In the genomic region with DNA sequence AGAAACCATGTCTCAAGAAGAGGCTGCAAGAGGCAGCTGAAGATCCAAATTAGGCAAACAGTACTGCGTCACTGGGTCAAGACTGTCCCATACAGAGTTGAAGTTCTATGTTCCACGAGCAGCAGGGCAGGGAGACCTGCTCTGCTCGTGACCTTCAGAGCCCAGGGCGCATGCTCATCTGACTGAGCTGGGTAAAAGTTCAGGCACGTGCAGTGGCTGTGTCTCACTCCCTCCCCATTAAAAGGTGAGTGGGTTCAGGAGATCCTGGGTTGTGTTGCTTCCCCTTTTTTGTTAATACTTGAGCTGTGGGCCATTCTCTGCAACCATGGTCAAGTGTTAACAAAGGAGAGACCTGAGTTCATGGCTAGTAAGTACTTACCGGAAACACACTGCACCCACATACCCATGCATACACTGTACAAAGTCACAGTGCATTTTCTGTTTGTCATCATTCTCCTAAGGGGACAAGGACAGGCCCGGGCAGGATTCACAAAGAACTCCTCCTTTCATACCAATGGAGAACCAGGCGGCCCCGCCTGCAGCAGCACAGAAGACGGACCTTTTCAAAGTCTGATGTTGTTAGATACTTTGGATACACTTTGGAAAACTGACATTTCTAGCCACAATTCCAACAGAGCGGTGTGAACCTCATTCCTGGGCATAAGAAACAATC, we compare ENCODE assay signal across 14 mouse cellular contexts. TPM values are rescaled to one million over a fixed set of nuclear protein-coding genes. Genes with fewer than 3 reads are reported as not detected.
A peak's percentile ranks its signal among the peaks of the same experiment; 100 is the strongest.
DNase-seq lines count a peak whose midpoint lies in the region; ATAC-seq lines count a peak whose summit lies in the region.
"Had no signal": no experiment of that assay in that cellular context is flagged by ENCODE, and none has a peak within 500 bp of the region (broad histone marks: within the 10 kb centered on the region; RNA-seq: fewer than 3 reads in every experiment).

No protein-coding gene starts in this region.

- no peak overlapping the region for H3K9ac ChIP-seq in embryonic facial prominence, embryonic 12.5 days
- no peak overlapping the region for H3K9ac ChIP-seq in kidney, embryonic 15.5 days
- H3K9ac ChIP-seq: forebrain, embryonic 13.5 days; hindbrain, embryonic 15.5 days; liver, embryonic 14.5 days had no signal

- no peak for DNase-seq in embryonic facial prominence, embryonic 10.5 days (ENCODE audit: low spot score)
- DNase-seq in kidney, adult 18-20 months, result peak; percentile 64
- DNase-seq in kidney, postnatal 4 days, result peak; percentile 40 to 60
- DNase-seq in embryo, embryonic 10.5 days (ENCODE audit: low spot score), result no peak
- DNase-seq: right cerebral cortex, postnatal 14 days; thymus, postnatal 14 days had no signal

- H3K9me3 ChIP-seq in embryonic facial prominence, embryonic 12.5 days, result no peaks in the 10 kb centered on the region
- no peaks in the 10 kb centered on the region for H3K9me3 ChIP-seq in embryonic facial prominence, embryonic 10.5 days
- no peaks in the 10 kb centered on the region for H3K9me3 ChIP-seq in kidney, embryonic 15.5 days (replicated peaks)
- H3K9me3 ChIP-seq: forebrain, embryonic 13.5 days; hindbrain, embryonic 15.5 days had no signal

- 78% methylated on average over 11 of the region's 11 CpGs for WGBS in embryonic facial prominence, embryonic 12.5 days
- 81% methylated on average over 11 of the region's 11 CpGs for WGBS in embryonic facial prominence, embryonic 10.5 days
- WGBS in kidney, embryonic 15.5 days, result 74% methylated on average over 11 of the region's 11 CpGs

- no peak overlapping the region for H3K4me3 ChIP-seq in embryonic facial prominence, embryonic 12.5 days
- H3K4me3 ChIP-seq in embryonic facial prominence, embryonic 10.5 days, result no peak overlapping the region
- H3K4me3 ChIP-seq in kidney, embryonic 15.5 days (replicated peaks), result no peak overlapping the region
- H3K4me3 ChIP-seq: forebrain, embryonic 13.5 days; hindbrain, embryonic 15.5 days had no signal

- H3K36me3 ChIP-seq in embryonic facial prominence, embryonic 12.5 days, result no peaks in the 10 kb centered on the region
- no peaks in the 10 kb centered on the region for H3K36me3 ChIP-seq in embryonic facial prominence, embryonic 10.5 days (replicated peaks)
- no peaks in the 10 kb centered on the region for H3K36me3 ChIP-seq in kidney, embryonic 15.5 days
- H3K36me3 ChIP-seq: hindbrain, embryonic 15.5 days had no signal

- no peak overlapping the region for H3K4me2 ChIP-seq in embryonic facial prominence, embryonic 12.5 days (replicated peaks)
- no peak overlapping the region for H3K4me2 ChIP-seq in kidney, embryonic 15.5 days
- H3K4me2 ChIP-seq: forebrain, embryonic 13.5 days; hindbrain, embryonic 15.5 days had no signal

- H3K27ac ChIP-seq in embryonic facial prominence, embryonic 12.5 days, result no peak overlapping the region
- no peak overlapping the region for H3K27ac ChIP-seq in embryonic facial prominence, embryonic 10.5 days (replicated peaks)
- no peak overlapping the region for H3K27ac ChIP-seq in kidney, embryonic 15.5 days
- H3K27ac ChIP-seq: forebrain, embryonic 13.5 days; hindbrain, embryonic 15.5 days; liver, embryonic 14.5 days had no signal

- ATAC-seq in embryonic facial prominence, embryonic 12.5 days (ENCODE audit: insufficient number of reproducible peaks, insufficient read depth, low FRiP score, low TSS enrichment), result 0 out of 2 replicates have a peak, but pooled peaks have one; percentile 44
- ATAC-seq in kidney, embryonic 15.5 days (replicated peaks; ENCODE audit: low FRiP score), result no peak
- ATAC-seq in granulocyte monocyte progenitor cell, adult 5-6 weeks (replicated peaks; ENCODE audit: poor library complexity, severe bottlenecking), result peak; percentile 43
- no peak for ATAC-seq in monocyte, adult 5-6 weeks (replicated peaks; ENCODE audit: insufficient number of reproducible peaks, low FRiP score, low TSS enrichment, poor library complexity, severe bottlenecking)
- ATAC-seq: forebrain, embryonic 13.5 days; midbrain, embryonic 16.5 days had no signal

- H3K27me3 ChIP-seq in embryonic facial prominence, embryonic 12.5 days, result no peaks in the 10 kb centered on the region
- no peaks in the 10 kb centered on the region for H3K27me3 ChIP-seq in embryonic facial prominence, embryonic 10.5 days (replicated peaks; ENCODE audit: low read depth, poor library complexity, severe bottlenecking)
- no peaks in the 10 kb centered on the region for H3K27me3 ChIP-seq in kidney, embryonic 15.5 days
- H3K27me3 ChIP-seq: forebrain, embryonic 13.5 days; hindbrain, embryonic 15.5 days had no signal

- peaks cover 19% of the 10 kb centered on the region for H3K4me1 ChIP-seq in embryonic facial prominence, embryonic 12.5 days
- peaks cover 27% of the 10 kb centered on the region for H3K4me1 ChIP-seq in embryonic facial prominence, embryonic 10.5 days
- H3K4me1 ChIP-seq in kidney, embryonic 15.5 days, result peaks cover 35% of the 10 kb centered on the region

RNA-seq across cellular contexts. Expression of gene Zfp704, which starts 10.0 kb away (rescaled TPM):
- 8.8 and 9.3 TPM in 2 replicates for polyA plus RNA-seq in embryonic facial prominence, embryonic 12.5 days (2016; fragmentation: Nextera tagmentation; extraction: Ambion mirVana)
- 7.4 and 7.7 TPM in 2 replicates for polyA plus RNA-seq in embryonic facial prominence, embryonic 10.5 days (2016; fragmentation: Nextera tagmentation; extraction: Ambion mirVana)
- 11.0 and 12.1 TPM in 2 replicates for polyA plus RNA-seq in kidney, embryonic 15.5 days (2015; fragmentation: Nextera tagmentation; extraction: Ambion mirVana)
- total RNA-seq in granulocyte monocyte progenitor cell, adult 5-6 weeks (2014; fragmentation: Nextera tagmentation), result 22.9 and 25.3 TPM in 2 replicates
- total RNA-seq in granulocyte monocyte progenitor cell, adult 5-6 weeks (2017), result 15.6 and 15.7 TPM in 2 replicates
- total RNA-seq in monocyte, adult 5-6 weeks (2017), result 0.78 to 2.9 TPM (median 2.5 TPM) in 3 replicates

Comparison
In these comparisons a context has a peak if more than half of its experiments do, and no peak if none do; other contexts are left out.
1. ATAC-seq: peak in embryonic facial prominence, embryonic 12.5 days (single experiment) and granulocyte monocyte progenitor cell, adult 5-6 weeks (single experiment); none in kidney, embryonic 15.5 days (single experiment) and monocyte, adult 5-6 weeks (single experiment).
2. DNase-seq: peak in kidney, adult 18-20 months (single experiment) and kidney, postnatal 4 days (2 of 2); none in embryonic facial prominence, embryonic 10.5 days (single experiment) and embryo, embryonic 10.5 days (single experiment).